Mouse (Mus musculus) embryonic facial prominence, embryonic 14.5 days (tissue): ENCODE data around the gene Gm10643. TPM values are rescaled to one million over a fixed set of nuclear protein-coding genes. Genes with fewer than 3 reads are reported as not detected.

ENCODE experiments used
- ATAC-seq: fragments of 200-750 bp; cut with Nextera tagmentation; 2 replicates; pipeline ENCODE4 v1.8.0; 2017; ENCODE audit warnings: low read depth, moderate number of reproducible peaks, moderate TSS enrichment
- DNase-seq: peaks from one replicate; pipeline ENCODE4 v3.0.0-alpha.2; 2015; ENCODE audit warnings: low spot score
- H3K27ac ChIP-seq: fragments of 300-500 bp; sonication (generic); replicated peaks from 2 replicates; pipeline ENCODE4 v1.5.1; 2014; ENCODE audit warnings: low read depth, mild to moderate bottlenecking, low read length, moderate library complexity
- H3K27me3 ChIP-seq: fragments of 300-500 bp; sonication (generic); replicated peaks from 2 replicates; pipeline ENCODE4 v1.6.1; 2014; ENCODE audit warnings: low read length; ENCODE audit not compliant: control insufficient read depth, insufficient read depth
- H3K36me3 ChIP-seq: fragments of 300-500 bp; sonication (generic); 2 replicates; pipeline ENCODE4 v1.6.1; 2014; ENCODE audit warnings: low read length, mixed read lengths; ENCODE audit not compliant: control insufficient read depth, insufficient read depth
- H3K4me1 ChIP-seq: fragments of 300-500 bp; sonication (generic); 2 replicates; pipeline ENCODE4 v1.6.1; 2014; ENCODE audit warnings: antibody characterized with exemption, low read length; ENCODE audit not compliant: control insufficient read depth, insufficient read depth
- H3K4me2 ChIP-seq: fragments of 300-500 bp; sonication (generic); 2 replicates; pipeline ENCODE4 v1.6.1; 2014; ENCODE audit warnings: low read depth, mild to moderate bottlenecking, low read length, moderate library complexity, mixed read lengths
- H3K4me3 ChIP-seq: fragments of 300-500 bp; sonication (generic); 2 replicates; pipeline ENCODE4 v1.5.1; 2014; ENCODE audit warnings: low read depth, mild to moderate bottlenecking, low read length
- H3K9ac ChIP-seq: fragments of 300-500 bp; sonication (generic); 2 replicates; pipeline ENCODE4 v1.6.1; 2014; ENCODE audit warnings: low read depth, mild to moderate bottlenecking, low read length, moderate library complexity, mixed read lengths
- H3K9me3 ChIP-seq: fragments of 300-500 bp; sonication (generic); 2 replicates; pipeline ENCODE4 v1.6.1; 2016; ENCODE audit warnings: low read length; ENCODE audit not compliant: control insufficient read depth
- WGBS: fragments of 180-500 bp; shearing (Covaris S2); extraction: QIAGEN DNeasy Blood & Tissue Kit; methylation state at CpG from one replicate; pipeline ENCODE4 v1.1.7; 2014; 5-methylcytosine and 5-hydroxymethylcytosine counted together
- polyA plus RNA-seq: library from polyadenylated mRNA; unstranded; fragments of >200 nt; fragmentation: Nextera tagmentation; extraction: Ambion mirVana; gene quantifications from 2 replicates; pipeline ENCODE4 v1.2.1, GENCODE M21; 2014

Gm10643 gene
- polyA plus RNA-seq, 1 experiment from 2014 or later = 2.3 TPM

GRCm38 (mm10) chr8:84076412-84076811 is 11.5 kb upstream of the Gm10643 start:
- H3K27ac ChIP-seq = no peak overlapping the region
- peaks cover 16% of the 10 kb centered on the region for H3K36me3 ChIP-seq
- no peak overlapping the region for H3K4me3 ChIP-seq
- 100% methylated on average over 1 of the region's 1 CpGs for WGBS
- H3K9ac ChIP-seq = no peak overlapping the region
- ATAC-seq (no peak), DNase-seq (no peak)
- H3K9me3 ChIP-seq = no peaks in the 10 kb centered on the region
- H3K27me3 ChIP-seq = no peaks in the 10 kb centered on the region
- H3K4me2 ChIP-seq = no peak overlapping the region
- no peaks in the 10 kb centered on the region for H3K4me1 ChIP-seq

GRCm38 (mm10) chr8:84073230-84073976 is 8.5 kb upstream of the Gm10643 start:
- no peak overlapping the region for H3K4me3 ChIP-seq
- H3K9ac ChIP-seq = peak overlapping the region; percentile 42; the same call in 1 of the 2 replicates
- DNase-seq (no peak), ATAC-seq (no peak)
- H3K27me3 ChIP-seq = no peaks in the 10 kb centered on the region
- H3K27ac ChIP-seq = no peak overlapping the region
- WGBS = 60% methylated on average over 10 of the region's 10 CpGs
- H3K36me3 ChIP-seq = 0 out of 2 replicates have a peak, but pooled peaks cover 4% of the 10 kb centered on the region
- H3K4me2 ChIP-seq = no peak overlapping the region
- H3K9me3 ChIP-seq = no peaks in the 10 kb centered on the region
- H3K4me1 ChIP-seq = no peaks in the 10 kb centered on the region

GRCm38 (mm10) chr8:84072321-84072720 is 7.4 kb upstream of the Gm10643 start:
- H3K9ac ChIP-seq = no peak overlapping the region
- H3K9me3 ChIP-seq = no peaks in the 10 kb centered on the region
- DNase-seq = no peak
- H3K4me3 ChIP-seq = no peak overlapping the region
- H3K4me2 ChIP-seq = no peak overlapping the region
- 0 out of 2 replicates have a peak, but pooled peaks cover 4% of the 10 kb centered on the region for H3K36me3 ChIP-seq
- WGBS = 93% methylated on average over 10 of the region's 10 CpGs
- H3K4me1 ChIP-seq = peaks cover 4% of the 10 kb centered on the region
- H3K27me3 ChIP-seq = no peaks in the 10 kb centered on the region
- H3K27ac ChIP-seq = no peak overlapping the region
- no peak for ATAC-seq

- Histone ChIP-seq H3K4me2 (no peak overlapping the region), H3K27me3 (no peaks in the 10 kb centered on the region), H3K27ac (no peak overlapping the region), H3K4me3 (no peak overlapping the region), H3K9me3 (no peaks in the 10 kb centered on the region), H3K4me1 (peaks cover 4% of the 10 kb centered on the region), H3K36me3 (no peaks in the 10 kb centered on the region), H3K9ac (no peak overlapping the region)
- WGBS = 56% methylated on average over 3 of the region's 3 CpGs
- ATAC-seq = no peak
- no peak for DNase-seq
Measured at GRCm38 (mm10) chr8:84071921-84072320, 7.0 kb upstream of the Gm10643 start.

GRCm38 (mm10) chr8:84070667-84071066 is 5.7 kb upstream of the Gm10643 start:
- Histone ChIP-seq H3K9me3 (no peaks in the 10 kb centered on the region), H3K36me3 (no peaks in the 10 kb centered on the region), H3K4me1 (peaks cover 4% of the 10 kb centered on the region), H3K27me3 (no peaks in the 10 kb centered on the region), H3K4me3 (no peak overlapping the region), H3K4me2 (no peak overlapping the region), H3K9ac (no peak overlapping the region), H3K27ac (no peak overlapping the region)
- ATAC-seq (no peak), DNase-seq (no peak)
- WGBS = 76% methylated on average over 2 of the region's 2 CpGs

GRCm38 (mm10) chr8:84070241-84070640 is 5.3 kb upstream of the Gm10643 start:
- Histone ChIP-seq H3K27ac (no peak overlapping the region), H3K27me3 (no peaks in the 10 kb centered on the region), H3K4me3 (no peak overlapping the region), H3K36me3 (no peaks in the 10 kb centered on the region), H3K4me1 (peaks cover 7% of the 10 kb centered on the region), H3K9ac (no peak overlapping the region), H3K9me3 (no peaks in the 10 kb centered on the region), H3K4me2 (no peak overlapping the region)
- WGBS = 85% methylated on average over 5 of the region's 5 CpGs
- DNase-seq (no peak), ATAC-seq (no peak)

- Histone ChIP-seq H3K4me2 (no peak overlapping the region), H3K36me3 (no peaks in the 10 kb centered on the region), H3K27ac (no peak overlapping the region), H3K27me3 (no peaks in the 10 kb centered on the region), H3K4me1 (peaks cover 7% of the 10 kb centered on the region), H3K9me3 (no peaks in the 10 kb centered on the region), H3K4me3 (no peak overlapping the region), H3K9ac (peak overlapping the region; percentile 16; the same call in 1 of the 2 replicates)
- WGBS = 60% methylated on average over 2 of the region's 2 CpGs
- ATAC-seq (no peak), DNase-seq (no peak)
Measured at GRCm38 (mm10) chr8:84069750-84070149, 4.8 kb upstream of the Gm10643 start.

GRCm38 (mm10) chr8:84069169-84069568 is 4.2 kb upstream of the Gm10643 start:
- 19% methylated on average over 1 of the region's 1 CpGs for WGBS
- H3K36me3 ChIP-seq = no peaks in the 10 kb centered on the region
- no peak for ATAC-seq
- no peak for DNase-seq
- no peaks in the 10 kb centered on the region for H3K9me3 ChIP-seq
- H3K9ac ChIP-seq = peak overlapping the region; percentile 16; the same call in 1 of the 2 replicates
- H3K27ac ChIP-seq = no peak overlapping the region
- no peaks in the 10 kb centered on the region for H3K27me3 ChIP-seq
- no peak overlapping the region for H3K4me2 ChIP-seq
- no peak overlapping the region for H3K4me3 ChIP-seq
- H3K4me1 ChIP-seq = peaks cover 7% of the 10 kb centered on the region
